Mouse (Mus musculus) hindbrain, embryonic 12.5 days (tissue): ENCODE results near the gene Map1lc3b. TPM values are rescaled to one million over a fixed set of nuclear protein-coding genes. Genes with fewer than 3 reads are reported as not detected.
"Not testable (repeated sequence)": the region's sequence is repeated elsewhere in the genome, so short reads cannot be mapped to it uniquely, and the experiment has no call there.

ENCODE experiments used
- ATAC-seq: fragments of 200-750 bp; cut with Nextera tagmentation; 2 replicates; pipeline ENCODE4 v1.8.0; 2017; ENCODE audit warnings: moderate TSS enrichment; ENCODE audit not compliant: low FRiP score
- H3K27ac ChIP-seq: fragments of 300-500 bp; sonication (generic); 2 replicates; pipeline ENCODE4 v1.5.1; 2016; ENCODE audit warnings: mild to moderate bottlenecking
- H3K27me3 ChIP-seq: fragments of 300-500 bp; sonication (generic); 2 replicates; pipeline ENCODE4 v1.6.1; 2016; ENCODE audit warnings: mild to moderate bottlenecking
- H3K36me3 ChIP-seq: fragments of 300-500 bp; sonication (generic); 2 replicates; pipeline ENCODE4 v1.6.1; 2016; ENCODE audit warnings: mild to moderate bottlenecking
- H3K4me1 ChIP-seq: fragments of 300-500 bp; sonication (generic); 2 replicates; pipeline ENCODE4 v1.6.1; 2016
- H3K4me2 ChIP-seq: fragments of 300-500 bp; sonication (generic); replicated peaks from 2 replicates; pipeline ENCODE4 v1.6.1; 2016; ENCODE audit warnings: mild to moderate bottlenecking
- H3K4me3 ChIP-seq: fragments of 300-500 bp; sonication (generic); 2 replicates; pipeline ENCODE4 v1.5.1; 2016; ENCODE audit warnings: mild to moderate bottlenecking
- H3K9ac ChIP-seq: fragments of 300-500 bp; sonication (generic); 2 replicates; pipeline ENCODE4 v1.6.1; 2016; ENCODE audit warnings: mild to moderate bottlenecking, moderate library complexity
- H3K9me3 ChIP-seq: fragments of 300-500 bp; sonication (generic); replicated peaks from 2 replicates; pipeline ENCODE4 v1.6.1; 2016; ENCODE audit warnings: mild to moderate bottlenecking
- WGBS: fragments of 180-500 bp; shearing (Covaris S2); methylation state at CpG from one replicate; pipeline ENCODE4 v1.1.7; 2016; 5-methylcytosine and 5-hydroxymethylcytosine counted together
- polyA plus RNA-seq: library from polyadenylated mRNA; unstranded; fragments of >200 nt; fragmentation: Nextera tagmentation; extraction: Ambion mirVana; gene quantifications from 2 replicates; pipeline ENCODE4 v1.2.1, GENCODE M21; 2016

The Map1lc3b gene
- polyA plus RNA-seq, 1 experiment from 2014 or later: 292 TPM

- H3K4me1 ChIP-seq, H3K4me3 ChIP-seq, ATAC-seq, H3K9ac ChIP-seq, H3K9me3 ChIP-seq, H3K27me3 ChIP-seq, H3K27ac ChIP-seq, H3K4me2 ChIP-seq: not testable (repeated sequence)
- 72% methylated on average over 2 of the region's 2 CpGs for WGBS
- H3K36me3 ChIP-seq: peaks cover 76% of the 10 kb centered on the region
These were observed 7.3 kb downstream of the Map1lc3b start for GRCm38 (mm10) chr8:121597492-121597891.

- Histone ChIP-seq H3K27ac (no peak overlapping the region), H3K27me3 (no peaks in the 10 kb centered on the region), H3K36me3 (peaks cover 80% of the 10 kb centered on the region), H3K9ac (no peak overlapping the region), H3K4me2 (no peak overlapping the region), H3K9me3 (no peaks in the 10 kb centered on the region), H3K4me1 (no peaks in the 10 kb centered on the region; the same call in 1 of the 2 replicates), H3K4me3 (no peak overlapping the region)
- 89% methylated on average over 7 of the region's 7 CpGs for WGBS
- ATAC-seq: no peak
These were observed 8.0 kb downstream of the Map1lc3b start for GRCm38 (mm10) chr8:121598190-121598589.

- no peak overlapping the region for H3K27ac ChIP-seq
- H3K9me3 ChIP-seq: no peaks in the 10 kb centered on the region
- H3K9ac ChIP-seq: no peak overlapping the region
- peak; percentile 73; the same call in 1 of the 2 replicates for ATAC-seq
- WGBS: 41% methylated on average over 7 of the region's 7 CpGs
- H3K4me2 ChIP-seq: no peak overlapping the region
- H3K36me3 ChIP-seq: peaks cover 77% of the 10 kb centered on the region
- no peaks in the 10 kb centered on the region; the same call in 1 of the 2 replicates for H3K4me1 ChIP-seq
- no peaks in the 10 kb centered on the region for H3K27me3 ChIP-seq
- no peak overlapping the region for H3K4me3 ChIP-seq
These were observed 8.7 kb downstream of the Map1lc3b start for GRCm38 (mm10) chr8:121598892-121599291.

- no peak overlapping the region for H3K9ac ChIP-seq
- 88% methylated on average over 14 of the region's 14 CpGs for WGBS
- H3K27ac ChIP-seq: no peak overlapping the region
- H3K4me3 ChIP-seq: no peak overlapping the region
- no peak overlapping the region for H3K4me2 ChIP-seq
- no peaks in the 10 kb centered on the region for H3K9me3 ChIP-seq
- no peaks in the 10 kb centered on the region for H3K27me3 ChIP-seq
- H3K36me3 ChIP-seq: peaks cover 77% of the 10 kb centered on the region
- no peak for ATAC-seq
- no peaks in the 10 kb centered on the region for H3K4me1 ChIP-seq
These were observed 9.7 kb downstream of the Map1lc3b start for GRCm38 (mm10) chr8:121599842-121600241.

GRCm38 (mm10) chr8:121602411-121602810 lies 12.2 kb downstream of the Map1lc3b start:
- ATAC-seq: no peak
- Histone ChIP-seq H3K27me3 (no peaks in the 10 kb centered on the region), H3K4me1 (no peaks in the 10 kb centered on the region), H3K9me3 (no peaks in the 10 kb centered on the region), H3K36me3 (peaks cover 81% of the 10 kb centered on the region), H3K9ac (no peak overlapping the region), H3K4me3 (no peak overlapping the region), H3K27ac (no peak overlapping the region), H3K4me2 (no peak overlapping the region)
- WGBS: 93% methylated on average over 12 of the region's 12 CpGs

GRCm38 (mm10) chr8:121602860-121603259 lies 12.7 kb downstream of the Map1lc3b start:
- no peak for ATAC-seq
- H3K36me3 ChIP-seq: peaks cover 81% of the 10 kb centered on the region
- WGBS: 32% methylated on average over 3 of the region's 3 CpGs

GRCm38 (mm10) chr8:121603801-121604200 lies 13.6 kb downstream of the Map1lc3b start:
- Histone ChIP-seq H3K36me3 (peaks cover 86% of the 10 kb centered on the region), H3K4me3 (no peak overlapping the region), H3K4me1 (no peaks in the 10 kb centered on the region), H3K27ac (no peak overlapping the region), H3K9ac (no peak overlapping the region), H3K27me3 (no peaks in the 10 kb centered on the region), H3K9me3 (no peaks in the 10 kb centered on the region), H3K4me2 (no peak overlapping the region)
- no peak for ATAC-seq
- 95% methylated on average over 12 of the region's 12 CpGs for WGBS

More at GRCm38 (mm10) chr8:121602860-121603259, 12.7 kb downstream of the Map1lc3b start:
- Histone ChIP-seq H3K4me1 (no peaks in the 10 kb centered on the region), H3K9ac (no peak overlapping the region), H3K4me3 (no peak overlapping the region), H3K27me3 (no peaks in the 10 kb centered on the region), H3K9me3 (no peaks in the 10 kb centered on the region), H3K4me2 (no peak overlapping the region), H3K27ac (no peak overlapping the region)

GRCm38 (mm10) chr8:121607661-121608060 lies 17.5 kb downstream of the Map1lc3b start:
- no peak for ATAC-seq
- peaks cover 80% of the 10 kb centered on the region for H3K36me3 ChIP-seq
- H3K27me3 ChIP-seq: no peaks in the 10 kb centered on the region
- H3K4me1 ChIP-seq: no peaks in the 10 kb centered on the region
- no peak overlapping the region for H3K4me2 ChIP-seq
- WGBS: 88% methylated on average over 5 of the region's 5 CpGs
- no peak overlapping the region for H3K27ac ChIP-seq
- no peak overlapping the region for H3K4me3 ChIP-seq
- no peak overlapping the region for H3K9ac ChIP-seq
- H3K9me3 ChIP-seq: no peaks in the 10 kb centered on the region

GRCm38 (mm10) chr8:121609251-121609650 lies 19.1 kb downstream of the Map1lc3b start:
- H3K9me3 ChIP-seq: no peaks in the 10 kb centered on the region
- WGBS: 89% methylated on average over 15 of the region's 15 CpGs
- H3K27ac ChIP-seq: no peak overlapping the region
- H3K27me3 ChIP-seq: no peaks in the 10 kb centered on the region
- H3K9ac ChIP-seq: no peak overlapping the region
- peaks cover 70% of the 10 kb centered on the region for H3K36me3 ChIP-seq
- no peak overlapping the region for H3K4me3 ChIP-seq
- H3K4me1 ChIP-seq: 0 out of 2 replicates have a peak, but pooled peaks cover 7% of the 10 kb centered on the region
- no peak for ATAC-seq
- no peak overlapping the region for H3K4me2 ChIP-seq

GRCm38 (mm10) chr8:121609916-121610315 lies 19.8 kb downstream of the Map1lc3b start:
- H3K27ac ChIP-seq: no peak overlapping the region
- H3K36me3 ChIP-seq: peaks cover 66% of the 10 kb centered on the region
- H3K4me2 ChIP-seq: no peak overlapping the region
- 0 out of 2 replicates have a peak, but pooled peaks cover 7% of the 10 kb centered on the region for H3K4me1 ChIP-seq
- H3K27me3 ChIP-seq: no peaks in the 10 kb centered on the region
- H3K9ac ChIP-seq: no peak overlapping the region
- no peak overlapping the region for H3K4me3 ChIP-seq
- ATAC-seq: no peak
- 89% methylated on average over 11 of the region's 11 CpGs for WGBS
- H3K9me3 ChIP-seq: no peaks in the 10 kb centered on the region

GRCm38 (mm10) chr8:121613419-121613818 lies 23.3 kb downstream of the Map1lc3b start:
- no peak overlapping the region for H3K4me3 ChIP-seq
- no peaks in the 10 kb centered on the region for H3K9me3 ChIP-seq
- H3K4me1 ChIP-seq: 0 out of 2 replicates have a peak, but pooled peaks cover 7% of the 10 kb centered on the region
- H3K4me2 ChIP-seq: no peak overlapping the region
- H3K27me3 ChIP-seq: no peaks in the 10 kb centered on the region
- no peak overlapping the region for H3K9ac ChIP-seq
- ATAC-seq: no peak
- no peak overlapping the region for H3K27ac ChIP-seq
- H3K36me3 ChIP-seq: peaks cover 63% of the 10 kb centered on the region

- Histone ChIP-seq H3K9me3 (no peaks in the 10 kb centered on the region), H3K27ac (peak overlapping the region; percentile 40; the same call in 1 of the 2 replicates), H3K9ac (0 out of 2 replicates have a peak overlapping the region, but pooled peaks have one; percentile 18), H3K36me3 (peaks cover 37% of the 10 kb centered on the region), H3K4me3 (no peak overlapping the region), H3K27me3 (no peaks in the 10 kb centered on the region), H3K4me1 (peaks cover 26% of the 10 kb centered on the region), H3K4me2 (no peak overlapping the region)
- 79% methylated on average over 7 of the region's 7 CpGs for WGBS
- no peak for ATAC-seq
These were observed 29.3 kb downstream of the Map1lc3b start for GRCm38 (mm10) chr8:121619401-121619995.
